Mouse (Mus musculus): ENCODE results near the gene Ccin.

GRCm38 (mm10) chr4:44011799-44012198 is 28.5 kb downstream of the Ccin start:
- no peak for TF ChIP-seq CTCF (IDR thresholded peaks at IDR 0.05)
- TF ChIP-seq EP300 (IDR thresholded peaks at IDR 0.05): no peak
